Mouse (Mus musculus): ENCODE measurements around the gene Serpinf2. TPM values are rescaled to one million over a fixed set of nuclear protein-coding genes. Genes with fewer than 3 reads are reported as not detected.
"Not testable (repeated sequence)": the region's sequence is repeated elsewhere in the genome, so short reads cannot be mapped to it uniquely, and the experiment has no call there.

Gene Serpinf2
- polyA plus RNA-seq, 1 experiment, result 1.4 TPM

DNA sequence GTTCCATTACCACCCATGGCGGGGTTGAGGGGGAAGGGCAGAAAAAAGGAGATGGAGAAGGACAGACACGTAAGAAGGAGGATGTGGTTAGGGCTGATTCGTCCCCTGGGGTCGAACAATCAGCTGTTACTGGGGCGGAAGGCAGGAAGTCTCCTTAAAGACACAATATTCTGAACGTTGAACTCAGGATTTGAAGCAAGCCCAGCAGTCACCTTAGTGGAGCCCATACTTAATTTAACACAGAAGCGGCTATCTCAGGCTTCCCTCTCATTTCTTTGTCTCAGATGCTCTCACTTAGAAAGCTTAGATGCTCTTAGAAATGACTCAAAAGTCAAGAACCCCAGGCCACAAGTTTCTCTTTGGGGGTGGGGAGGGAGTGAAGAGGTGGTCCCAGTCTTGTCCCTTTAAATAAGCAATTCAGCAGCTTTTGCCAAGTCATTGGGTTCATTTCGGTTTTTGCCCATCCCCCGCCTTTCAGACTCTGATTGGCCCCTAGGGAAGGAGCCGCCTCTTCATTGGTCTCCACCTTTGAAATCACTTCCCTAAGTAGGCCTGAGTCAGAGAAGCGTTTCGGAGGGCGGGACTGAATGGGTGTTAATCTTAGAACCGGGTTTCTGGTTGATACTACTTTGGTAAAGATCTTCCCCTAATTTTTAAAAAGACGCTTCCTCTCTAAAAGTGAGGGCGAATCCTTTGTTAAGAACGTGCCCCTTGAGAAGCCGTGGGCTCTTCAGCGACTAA lies 20.9 kb upstream of the Serpinf2 start:
- H3K27me3 ChIP-seq (ENCODE audit: control insufficient read depth, insufficient read depth, low read length), result no peaks in the 10 kb centered on the region
- 2% methylated on average over 19 of the region's 19 CpGs for WGBS
- peak overlapping the region; percentile 86 for H3K27ac ChIP-seq (ENCODE audit: control insufficient read depth, insufficient read depth, low read length)
- H3K36me3 ChIP-seq (ENCODE audit: control insufficient read depth, insufficient read depth, low read length), result no peaks in the 10 kb centered on the region
- peak overlapping the region; percentile 33 for H3K4me3 ChIP-seq (ENCODE audit: control insufficient read depth, insufficient read depth, low read length)
- TF ChIP-seq CTCF (IDR thresholded peaks at IDR 0.05; ENCODE audit: borderline replicate concordance, control insufficient read depth, extremely low read depth, insufficient read depth, low read length, poor library complexity) (no peak), POLR2A (IDR thresholded peaks at IDR 0.05; ENCODE audit: control insufficient read depth, extremely low read depth, insufficient read depth, low read length, poor library complexity) (no peak)
- DNase-seq, result peak; percentile 86
- peaks cover 51% of the 10 kb centered on the region for H3K4me1 ChIP-seq (replicated peaks; ENCODE audit: control insufficient read depth, insufficient read depth, low read length)

DNA sequence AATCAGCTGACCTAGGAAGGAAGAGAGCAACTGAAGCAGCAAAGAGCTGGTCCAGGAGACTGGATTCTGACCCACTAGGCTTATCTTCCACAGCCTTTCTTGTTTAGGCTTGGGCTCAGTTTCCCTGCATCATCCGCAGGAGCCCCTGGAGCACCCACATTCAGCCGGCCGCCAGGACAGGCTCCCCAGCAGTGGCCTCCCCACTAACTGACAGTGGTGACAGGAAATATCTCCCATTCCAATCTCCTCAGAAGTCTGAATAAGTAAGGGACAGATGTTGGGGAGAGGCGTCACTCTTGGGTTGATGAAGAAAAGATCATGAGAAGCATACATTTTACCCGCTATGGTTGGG lies 20.3 kb upstream of the Serpinf2 start:
- Histone ChIP-seq H3K4me3 (ENCODE audit: control insufficient read depth, insufficient read depth, low read length) (no peak overlapping the region), H3K4me1 (replicated peaks; ENCODE audit: control insufficient read depth, insufficient read depth, low read length) (peaks cover 56% of the 10 kb centered on the region), H3K27me3 (ENCODE audit: control insufficient read depth, insufficient read depth, low read length) (no peaks in the 10 kb centered on the region), H3K27ac (ENCODE audit: control insufficient read depth, insufficient read depth, low read length) (peak overlapping the region; percentile 86), H3K36me3 (ENCODE audit: control insufficient read depth, insufficient read depth, low read length) (no peaks in the 10 kb centered on the region)
- WGBS, result 14% methylated on average over 5 of the region's 5 CpGs
- DNase-seq, result no peak
- TF ChIP-seq CTCF (IDR thresholded peaks at IDR 0.05; ENCODE audit: borderline replicate concordance, control insufficient read depth, extremely low read depth, insufficient read depth, low read length, poor library complexity) (no peak), POLR2A (IDR thresholded peaks at IDR 0.05; ENCODE audit: control insufficient read depth, extremely low read depth, insufficient read depth, low read length, poor library complexity) (no peak)

- DNase-seq, result peak; percentile 11
- 60% methylated on average over 5 of the region's 5 CpGs for WGBS
- Histone ChIP-seq H3K4me3 (ENCODE audit: control insufficient read depth, insufficient read depth, low read length) (no peak overlapping the region), H3K27me3 (ENCODE audit: control insufficient read depth, insufficient read depth, low read length) (no peaks in the 10 kb centered on the region), H3K36me3 (ENCODE audit: control insufficient read depth, insufficient read depth, low read length) (no peaks in the 10 kb centered on the region), H3K4me1 (replicated peaks; ENCODE audit: control insufficient read depth, insufficient read depth, low read length) (peaks cover 58% of the 10 kb centered on the region), H3K27ac (ENCODE audit: control insufficient read depth, insufficient read depth, low read length) (peak overlapping the region; percentile 86)
- no peak for TF ChIP-seq POLR2A (IDR thresholded peaks at IDR 0.05; ENCODE audit: control insufficient read depth, extremely low read depth, insufficient read depth, low read length, poor library complexity)
- no peak for TF ChIP-seq CTCF (IDR thresholded peaks at IDR 0.05; ENCODE audit: borderline replicate concordance, control insufficient read depth, extremely low read depth, insufficient read depth, low read length, poor library complexity)
These were observed 19.8 kb upstream of the Serpinf2 start for GRCm38 (mm10) chr11:75459141-75459711.

DNA sequence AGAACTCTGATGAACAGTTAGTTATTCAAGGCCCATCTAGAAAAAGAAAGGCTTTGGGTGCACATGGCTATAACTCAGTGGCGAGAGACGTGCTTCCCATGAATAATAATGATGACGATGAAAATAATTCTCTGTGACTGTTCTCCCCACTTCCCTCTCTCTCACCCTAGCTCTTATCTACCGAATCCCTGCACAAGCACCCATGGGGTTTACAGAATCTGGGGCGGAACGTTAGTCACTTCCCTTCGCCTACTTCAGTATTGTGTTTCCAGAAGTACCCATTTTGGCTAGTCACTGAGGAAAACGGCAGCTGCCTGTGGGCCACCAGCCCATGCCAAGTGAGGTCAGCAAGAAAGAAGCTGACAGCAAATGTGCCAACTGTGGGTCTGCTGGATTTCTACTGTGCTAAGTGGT lies 19.2 kb upstream of the Serpinf2 start:
- DNase-seq, result peak; percentile 22
- no peaks in the 10 kb centered on the region for H3K27me3 ChIP-seq (ENCODE audit: control insufficient read depth, insufficient read depth, low read length)
- H3K36me3 ChIP-seq (ENCODE audit: control insufficient read depth, insufficient read depth, low read length), result no peaks in the 10 kb centered on the region
- peak overlapping the region; percentile 86 for H3K27ac ChIP-seq (ENCODE audit: control insufficient read depth, insufficient read depth, low read length)
- WGBS, result 19% methylated on average over 8 of the region's 8 CpGs
- H3K4me1 ChIP-seq (replicated peaks; ENCODE audit: control insufficient read depth, insufficient read depth, low read length), result peaks cover 63% of the 10 kb centered on the region
- no peak overlapping the region for H3K4me3 ChIP-seq (ENCODE audit: control insufficient read depth, insufficient read depth, low read length)
- no peak for TF ChIP-seq POLR2A (IDR thresholded peaks at IDR 0.05; ENCODE audit: control insufficient read depth, extremely low read depth, insufficient read depth, low read length, poor library complexity)
- TF ChIP-seq CTCF (IDR thresholded peaks at IDR 0.05; ENCODE audit: borderline replicate concordance, control insufficient read depth, extremely low read depth, insufficient read depth, low read length, poor library complexity), result no peak

GRCm38 (mm10) chr11:75458169-75458568 lies 18.8 kb upstream of the Serpinf2 start:
- H3K4me1 ChIP-seq (replicated peaks; ENCODE audit: control insufficient read depth, insufficient read depth, low read length), result peaks cover 68% of the 10 kb centered on the region
- no peaks in the 10 kb centered on the region for H3K36me3 ChIP-seq (ENCODE audit: control insufficient read depth, insufficient read depth, low read length)
- no peak for TF ChIP-seq POLR2A (IDR thresholded peaks at IDR 0.05; ENCODE audit: control insufficient read depth, extremely low read depth, insufficient read depth, low read length, poor library complexity)
- TF ChIP-seq CTCF (IDR thresholded peaks at IDR 0.05; ENCODE audit: borderline replicate concordance, control insufficient read depth, extremely low read depth, insufficient read depth, low read length, poor library complexity), result no peak
- H3K27me3 ChIP-seq (ENCODE audit: control insufficient read depth, insufficient read depth, low read length), result no peaks in the 10 kb centered on the region
- 42% methylated on average over 3 of the region's 3 CpGs for WGBS
- H3K4me3 ChIP-seq (ENCODE audit: control insufficient read depth, insufficient read depth, low read length), result no peak overlapping the region
- DNase-seq, result peak; percentile 66
- H3K27ac ChIP-seq (ENCODE audit: control insufficient read depth, insufficient read depth, low read length), result peak overlapping the region; percentile 86

GRCm38 (mm10) chr11:75456440-75456871 lies 17.1 kb upstream of the Serpinf2 start:
- H3K36me3 ChIP-seq (ENCODE audit: control insufficient read depth, insufficient read depth, low read length), result no peaks in the 10 kb centered on the region
- peak overlapping the region; percentile 93 for H3K27ac ChIP-seq (ENCODE audit: control insufficient read depth, insufficient read depth, low read length)
- no peak overlapping the region for H3K4me3 ChIP-seq (ENCODE audit: control insufficient read depth, insufficient read depth, low read length)
- TF ChIP-seq CTCF (IDR thresholded peaks at IDR 0.05; ENCODE audit: borderline replicate concordance, control insufficient read depth, extremely low read depth, insufficient read depth, low read length, poor library complexity), result no peak
- no peak for TF ChIP-seq POLR2A (IDR thresholded peaks at IDR 0.05; ENCODE audit: control insufficient read depth, extremely low read depth, insufficient read depth, low read length, poor library complexity)
- WGBS, result 26% methylated on average over 7 of the region's 7 CpGs
- H3K27me3 ChIP-seq (ENCODE audit: control insufficient read depth, insufficient read depth, low read length), result no peaks in the 10 kb centered on the region
- H3K4me1 ChIP-seq (replicated peaks; ENCODE audit: control insufficient read depth, insufficient read depth, low read length), result peaks cover 62% of the 10 kb centered on the region
- DNase-seq, result peak; percentile 31

DNA sequence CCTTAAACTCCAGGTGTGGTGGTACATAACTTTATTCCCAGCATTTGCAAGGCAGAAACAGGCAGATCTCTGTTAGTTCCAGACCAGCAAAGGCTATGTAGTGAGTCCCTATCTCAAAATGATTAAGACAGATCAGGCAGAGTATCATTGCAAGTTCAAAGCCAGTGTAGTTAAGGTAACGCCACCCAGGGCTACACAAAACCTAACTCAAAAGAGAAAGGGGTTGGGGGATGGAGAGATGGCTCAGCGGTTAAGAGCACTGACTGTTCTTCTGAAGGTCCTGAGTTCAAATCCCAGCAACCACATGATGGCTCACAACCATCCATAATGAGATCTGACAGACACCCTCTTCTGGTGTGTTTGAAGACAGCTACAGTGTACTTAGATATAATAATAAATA lies 16.6 kb upstream of the Serpinf2 start:
- Histone ChIP-seq H3K4me1 (replicated peaks; ENCODE audit: control insufficient read depth, insufficient read depth, low read length) (peaks cover 62% of the 10 kb centered on the region), H3K27ac (ENCODE audit: control insufficient read depth, insufficient read depth, low read length) (peak overlapping the region; percentile 94)
- H3K36me3 ChIP-seq (ENCODE audit: control insufficient read depth, insufficient read depth, low read length); H3K27me3 ChIP-seq (ENCODE audit: control insufficient read depth, insufficient read depth, low read length); DNase-seq; H3K4me3 ChIP-seq (ENCODE audit: control insufficient read depth, insufficient read depth, low read length): not testable (repeated sequence)
- WGBS, result 54% methylated on average over 2 of the region's 2 CpGs
